Mouse (Mus musculus) cerebellum, adult 9-10 months (tissue): ENCODE results near the gene Fbxo36.

Experiments
- DNase-seq: peaks from one replicate; pipeline ENCODE4 v3.0.0; 2022

The Fbxo36 gene

DNA sequence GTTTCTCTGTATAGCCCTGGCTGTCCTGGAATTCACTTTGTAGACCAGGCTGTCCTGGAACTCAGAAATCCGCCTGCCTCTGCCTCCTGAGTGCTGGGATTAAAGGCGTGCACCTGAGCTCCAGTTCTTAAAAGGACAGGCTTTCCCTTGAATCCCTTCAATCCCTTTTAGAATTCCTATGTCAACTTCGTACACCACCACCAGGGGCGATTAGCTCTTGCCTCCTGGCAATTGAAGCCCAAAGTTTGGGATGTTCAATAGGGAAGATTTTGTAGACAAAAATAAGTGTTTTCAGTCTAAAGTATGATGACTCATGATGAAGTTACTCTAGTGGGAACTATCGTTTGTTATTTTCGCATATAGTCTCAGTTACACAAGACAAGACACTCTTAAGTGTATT, 57.7 kb downstream of the Fbxo36 start:
- DNase-seq = no peak

DNA sequence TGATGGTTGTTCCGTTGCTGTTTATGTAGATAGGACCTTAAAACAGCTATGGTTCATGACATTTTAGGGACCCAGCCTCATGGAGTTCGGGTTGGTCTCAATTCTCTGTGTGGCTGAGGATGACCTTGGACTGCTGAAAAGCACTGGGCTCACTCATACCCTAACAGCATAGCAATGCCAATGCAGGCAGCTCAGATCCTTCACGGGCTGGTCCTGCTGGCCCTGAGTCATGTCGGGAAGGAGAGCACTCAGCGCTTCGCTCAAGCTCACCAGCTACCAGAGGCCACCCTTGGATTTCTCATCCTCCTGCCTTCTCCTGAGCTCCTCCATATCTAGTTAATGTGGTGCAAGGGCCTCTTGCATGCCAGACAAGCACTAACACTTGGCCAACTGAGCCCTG, 59.5 kb downstream of the Fbxo36 start:
- no peak for DNase-seq

- no peak for DNase-seq
These were observed 64.8 kb downstream of the Fbxo36 start for GRCm38 (mm10) chr1:84904467-84904866.

- no peak for DNase-seq
These were observed 70.7 kb downstream of the Fbxo36 start for GRCm38 (mm10) chr1:84910177-84910804.

DNA sequence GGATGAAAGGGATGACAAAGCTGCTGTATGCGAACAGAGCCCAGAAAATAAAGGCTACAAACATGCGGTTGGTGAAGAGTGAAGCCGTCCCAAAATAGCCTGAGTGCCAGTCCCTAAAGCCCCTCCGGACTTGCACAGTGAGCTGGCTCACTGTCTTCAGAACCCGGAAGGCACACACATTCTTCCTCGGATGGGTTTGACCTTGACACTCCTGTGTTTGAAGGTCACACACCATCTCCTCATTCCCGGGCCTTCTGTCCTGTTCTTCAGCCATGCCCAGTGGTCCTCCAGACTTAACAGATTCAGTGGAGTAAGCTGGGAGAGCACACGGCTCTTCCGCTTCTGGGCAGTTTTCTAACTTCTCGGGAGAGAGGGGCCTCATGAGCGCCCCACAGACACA, 72.9 kb downstream of the Fbxo36 start:
- DNase-seq = no peak

DNA sequence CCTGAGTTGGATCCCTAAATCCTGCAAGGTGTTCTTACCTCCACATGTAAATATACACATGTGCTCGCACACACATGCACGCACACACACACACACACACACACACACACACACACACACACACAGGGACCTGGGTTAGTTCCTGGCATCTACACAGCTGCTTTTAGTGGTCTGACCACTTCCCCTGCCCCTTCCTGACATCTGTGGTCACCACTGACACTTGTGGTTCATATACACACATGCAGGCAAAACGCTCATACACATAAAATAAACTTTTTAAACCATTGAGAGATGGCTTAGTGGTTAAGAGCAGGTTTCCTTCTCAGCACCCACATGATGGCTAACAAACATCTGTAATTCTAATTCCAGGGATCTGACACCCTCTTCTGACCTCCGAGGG, 75.4 kb downstream of the Fbxo36 start:
- no peak for DNase-seq

- no peak for DNase-seq
These were observed 79.2 kb downstream of the Fbxo36 start for GRCm38 (mm10) chr1:84918865-84919264.

GRCm38 (mm10) chr1:84923432-84923831, 83.8 kb downstream of the Fbxo36 start:
- DNase-seq = no peak

DNA sequence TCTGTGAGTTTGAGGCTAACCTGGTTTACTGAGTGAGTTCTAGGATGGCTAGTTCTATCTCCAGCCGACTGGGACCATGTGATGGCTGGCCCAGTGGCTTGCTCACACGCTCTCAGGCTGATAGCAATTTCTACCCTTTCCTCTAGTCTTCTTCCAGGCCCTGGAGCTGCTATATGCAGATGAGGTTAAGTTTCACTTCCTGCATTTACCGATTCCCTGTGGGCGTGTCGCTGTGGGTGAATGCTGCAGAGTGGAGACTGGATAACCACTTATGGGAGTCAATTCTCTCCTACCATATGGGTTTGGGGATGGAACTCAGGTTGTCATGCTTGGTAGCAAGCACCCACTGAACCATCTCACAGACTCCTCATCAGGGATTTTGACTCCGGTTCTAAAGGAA, 84.5 kb downstream of the Fbxo36 start:
- DNase-seq = no peak

- DNase-seq = no peak
These were observed 86.0 kb downstream of the Fbxo36 start for GRCm38 (mm10) chr1:84925599-84925998.

DNA sequence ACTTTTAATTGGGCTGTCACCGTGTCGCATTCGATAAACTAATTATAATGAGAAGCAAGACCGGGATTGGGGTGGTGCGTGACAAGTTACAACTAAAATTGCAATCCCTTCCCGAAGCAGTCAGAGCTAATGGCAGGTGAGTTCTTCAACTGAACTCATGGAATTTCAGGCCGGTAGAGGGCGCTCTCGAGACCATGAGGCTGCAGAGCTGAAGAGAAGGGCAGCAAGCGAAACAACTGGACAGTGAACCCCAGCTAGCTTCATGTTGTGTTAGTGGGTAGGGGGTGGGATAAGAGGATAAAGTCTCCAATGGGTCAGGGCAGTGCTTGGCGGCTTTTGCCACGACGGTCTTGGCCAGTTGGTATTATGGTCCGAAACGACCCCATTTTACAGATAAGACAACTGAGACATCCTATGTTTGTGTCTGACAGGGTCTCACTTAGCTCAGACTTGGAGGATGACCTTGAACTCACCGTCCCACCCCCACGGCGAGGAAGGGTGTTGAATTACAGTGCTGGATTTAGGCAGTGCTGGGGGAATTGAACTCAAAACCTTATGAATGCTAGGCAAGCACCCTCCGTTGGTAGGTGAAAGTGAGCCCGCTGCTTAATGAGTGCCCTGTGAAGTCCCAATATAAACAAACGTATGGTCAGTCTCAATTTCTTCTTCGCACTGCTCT, 94.0 kb downstream of the Fbxo36 start:
- peak; percentile 86 for DNase-seq

- DNase-seq = no peak
These were observed 94.5 kb downstream of the Fbxo36 start for GRCm38 (mm10) chr1:84934151-84934502.

- DNase-seq = peak; percentile 70
These were observed 95.1 kb downstream of the Fbxo36 start, which contains the start of gene Slc16a14 for GRCm38 (mm10) chr1:84934503-84935333. Gene Slc16a14, minus strand, starts transcription at chr1:84935134.

GRCm38 (mm10) chr1:84935668-84936067, 96.0 kb downstream of the Fbxo36 start:
- peak; percentile 77 for DNase-seq

GRCm38 (mm10) chr1:84936716-84937510, 97.3 kb downstream of the Fbxo36 start:
- DNase-seq = peak; percentile 9

GRCm38 (mm10) chr1:84939466-84939865, 99.8 kb downstream of the Fbxo36 start:
- DNase-seq = no peak

GRCm38 (mm10) chr1:84940322-84940721, 100.7 kb downstream of the Fbxo36 start:
- DNase-seq = no peak

DNA sequence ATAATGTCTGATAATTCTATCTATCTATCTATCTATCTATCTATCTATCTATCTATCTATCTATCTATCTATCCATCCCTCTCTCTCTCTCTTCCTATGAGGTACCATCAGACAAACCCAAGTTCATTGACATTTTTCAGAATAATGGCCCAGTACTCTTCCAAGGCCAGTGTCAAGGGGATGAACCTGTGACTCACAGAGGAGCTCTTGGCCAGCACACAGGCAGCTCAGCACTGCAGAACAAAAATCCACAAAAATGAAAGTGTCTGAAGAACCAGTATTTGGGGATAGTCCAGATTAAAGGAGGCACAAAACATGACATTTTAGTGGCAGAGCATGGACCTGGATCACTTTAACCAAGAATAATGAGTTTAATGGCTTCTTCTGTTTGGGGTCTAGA, 103.0 kb downstream of the Fbxo36 start:
- DNase-seq = no peak

DNA sequence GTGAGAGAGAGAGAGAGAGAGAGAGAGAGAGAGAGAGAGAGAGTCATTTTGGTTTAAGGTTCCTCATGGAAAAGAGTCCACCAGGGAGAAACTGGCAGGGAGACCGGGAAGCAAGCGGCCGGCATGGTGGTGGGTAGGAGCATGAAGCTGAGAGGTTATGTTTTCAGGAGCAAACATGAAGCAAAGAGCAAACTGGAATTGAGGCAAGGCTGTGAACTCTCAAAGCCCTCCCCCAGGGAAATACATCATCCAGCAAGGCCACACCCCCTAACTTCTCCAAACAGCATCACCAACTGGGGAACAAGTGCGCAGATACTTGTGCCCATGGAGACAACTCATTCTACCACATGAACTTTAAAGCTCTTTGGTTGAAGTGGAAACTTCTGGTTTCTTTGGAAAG, 103.9 kb downstream of the Fbxo36 start:
- DNase-seq = no peak

DNA sequence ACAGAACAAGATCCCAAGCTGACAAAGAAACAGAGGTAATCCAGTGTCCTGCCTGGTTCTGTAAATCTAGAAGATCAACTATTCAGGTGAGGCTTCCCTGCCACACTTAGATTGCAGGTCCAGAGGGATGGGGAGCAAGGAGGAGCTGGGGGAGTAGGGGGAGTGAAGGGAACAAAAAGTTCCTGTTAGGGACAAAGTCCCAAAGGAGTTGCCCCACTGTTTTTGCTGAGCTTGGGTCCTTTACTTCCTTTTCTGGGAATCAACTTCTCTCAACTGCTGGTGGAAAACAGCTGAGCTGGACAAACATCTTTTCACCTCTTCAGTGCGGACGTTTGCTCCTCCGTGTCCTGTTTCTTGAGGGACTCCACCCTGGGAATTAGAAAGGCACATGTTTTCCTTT, 106.3 kb downstream of the Fbxo36 start:
- DNase-seq = no peak

DNA sequence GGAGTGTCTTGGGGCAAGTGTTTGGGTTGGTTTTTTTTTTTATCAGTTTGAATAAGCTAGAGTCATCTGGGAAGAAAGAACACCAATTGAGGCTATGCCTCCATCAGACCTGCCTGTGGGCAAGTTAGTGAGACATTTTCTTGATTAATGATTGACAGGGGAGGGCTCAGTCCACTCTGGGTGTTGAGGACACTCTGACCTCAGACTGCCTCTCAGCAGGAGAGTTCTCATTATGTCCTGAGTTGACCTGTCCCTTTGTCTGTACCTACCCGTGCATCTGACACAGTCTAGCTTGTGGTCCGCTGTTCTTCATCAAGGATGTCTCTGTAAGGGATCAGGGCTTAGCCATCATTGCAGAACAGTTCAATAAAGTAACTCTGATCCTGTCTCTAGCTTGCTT, 107.7 kb downstream of the Fbxo36 start:
- no peak for DNase-seq
